Mouse (Mus musculus) heart, embryonic 14.5 days (tissue): ENCODE data around the gene Ttc7. TPM values are rescaled to one million over a fixed set of nuclear protein-coding genes. Genes with fewer than 3 reads are reported as not detected.
A peak's percentile ranks its signal among the peaks of the same experiment; 100 is the strongest.

ENCODE experiments used
- ATAC-seq: fragments of 200-750 bp; cut with Nextera tagmentation; 2 replicates; pipeline ENCODE4 v1.8.0; 2017; ENCODE audit warnings: low read depth, moderate TSS enrichment; ENCODE audit not compliant: insufficient number of reproducible peaks, insufficient read depth, low FRiP score
- H3K27ac ChIP-seq, 2 experiments: fragments of 200-500 bp in 1 of 2; fragments of 300-500 bp in 1 of 2; sonication (generic) in 1 of 2; replicated peaks in 1 of 2; 2 replicates each; pipeline ENCODE4 v1.5.1; 2012 to 2014; ENCODE audit warnings: low read depth in 2 of 2, low read length in 2 of 2, control low read depth in 1 of 2, mild to moderate bottlenecking in 1 of 2, mixed read lengths in 1 of 2; ENCODE audit not compliant: control insufficient read depth in 1 of 2, insufficient read depth in 1 of 2
- H3K27me3 ChIP-seq: fragments of 300-500 bp; sonication (generic); 2 replicates; pipeline ENCODE4 v1.6.1; 2014; ENCODE audit warnings: mild to moderate bottlenecking, low read length, control low read depth; ENCODE audit not compliant: control insufficient read depth, insufficient read depth
- H3K36me3 ChIP-seq: fragments of 300-500 bp; sonication (generic); 2 replicates; pipeline ENCODE4 v1.6.1; 2014; ENCODE audit warnings: mild to moderate bottlenecking, control low read depth, low read length, mixed read lengths; ENCODE audit not compliant: control insufficient read depth, insufficient read depth
- H3K4me1 ChIP-seq, 2 experiments: fragments of 200-500 bp in 1 of 2; fragments of 300-500 bp in 1 of 2; sonication (generic) in 1 of 2; 2 replicates each; pipeline ENCODE4 v1.6.1; 2012 to 2014; ENCODE audit warnings: low read length in 2 of 2, control low read depth in 1 of 2, mixed read lengths in 1 of 2; ENCODE audit not compliant: control insufficient read depth in 2 of 2, insufficient read depth in 2 of 2
- H3K4me2 ChIP-seq: fragments of 300-500 bp; sonication (generic); 2 replicates; pipeline ENCODE4 v1.6.1; 2014; ENCODE audit warnings: mild to moderate bottlenecking, low read length
- H3K4me3 ChIP-seq, 2 experiments: fragments of 200-500 bp in 1 of 2; fragments of 300-500 bp in 1 of 2; sonication (generic) in 1 of 2; 2 replicates each; pipeline ENCODE4 v1.5.1; 2012 to 2014; ENCODE audit warnings: low read length in 2 of 2, mild to moderate bottlenecking in 2 of 2, control low read depth in 1 of 2, low read depth in 1 of 2, moderate library complexity in 1 of 2; ENCODE audit not compliant: control insufficient read depth in 1 of 2, insufficient read depth in 1 of 2
- H3K9ac ChIP-seq: fragments of 300-500 bp; sonication (generic); 2 replicates; pipeline ENCODE4 v1.6.1; 2014; ENCODE audit warnings: mild to moderate bottlenecking, low read length
- H3K9me3 ChIP-seq: fragments of 300-500 bp; sonication (generic); 2 replicates; pipeline ENCODE4 v1.6.1; 2016; ENCODE audit warnings: low read length, control low read depth; ENCODE audit not compliant: control insufficient read depth
- WGBS: fragments of 180-500 bp; shearing (Covaris S2); extraction: QIAGEN DNeasy Blood & Tissue Kit; methylation state at CpG from one replicate; pipeline ENCODE4 v1.1.7; 2014; 5-methylcytosine and 5-hydroxymethylcytosine counted together
- polyA plus RNA-seq: library from polyadenylated mRNA; unstranded; fragments of >200 nt; fragmentation: Nextera tagmentation; extraction: Ambion mirVana; gene quantifications from 2 replicates; pipeline ENCODE4 v1.2.1, GENCODE M21; 2014

Ttc7 gene
- polyA plus RNA-seq, 1 experiment from 2014 or later = 2.5 TPM

GRCm38 (mm10) chr17:87405576-87405975 is 122.9 kb downstream of the Ttc7 start:
- 74% methylated on average over 11 of the region's 11 CpGs for WGBS
- H3K4me1 ChIP-seq = no peaks in the 10 kb centered on the region
- H3K27ac ChIP-seq = no peak overlapping the region
- no peaks in the 10 kb centered on the region for H3K9me3 ChIP-seq
- H3K4me3 ChIP-seq = no peak overlapping the region
- H3K9ac ChIP-seq = no peak overlapping the region
- no peak for ATAC-seq
- H3K27me3 ChIP-seq = no peaks in the 10 kb centered on the region
- no peak overlapping the region for H3K4me2 ChIP-seq
- H3K36me3 ChIP-seq = no peaks in the 10 kb centered on the region

- 78% methylated on average over 4 of the region's 4 CpGs for WGBS
- no peaks in the 10 kb centered on the region for H3K4me1 ChIP-seq
- no peaks in the 10 kb centered on the region for H3K27me3 ChIP-seq
- no peak overlapping the region for H3K9ac ChIP-seq
- H3K4me3 ChIP-seq = no peak overlapping the region
- no peaks in the 10 kb centered on the region for H3K9me3 ChIP-seq
- no peak overlapping the region for H3K27ac ChIP-seq
- no peak overlapping the region for H3K4me2 ChIP-seq
- ATAC-seq = no peak
- H3K36me3 ChIP-seq = no peaks in the 10 kb centered on the region
Observed at GRCm38 (mm10) chr17:87406646-87407045, 124.0 kb downstream of the Ttc7 start.

GRCm38 (mm10) chr17:87418082-87418481 is 135.4 kb downstream of the Ttc7 start:
- Histone ChIP-seq H3K27ac (no peak overlapping the region), H3K4me3 (no peak overlapping the region), H3K36me3 (no peaks in the 10 kb centered on the region), H3K9me3 (no peaks in the 10 kb centered on the region), H3K4me1 (peaks cover 4 to 5% of the 10 kb centered on the region in 2 experiments; a peak in 3 of 4 replicates), H3K9ac (no peak overlapping the region), H3K4me2 (no peak overlapping the region), H3K27me3 (no peaks in the 10 kb centered on the region)
- no peak for ATAC-seq
- 68% methylated on average over 7 of the region's 7 CpGs for WGBS

- Histone ChIP-seq H3K9ac (no peak within 1 kb of the TSS), H3K9me3 (no peaks in the 10 kb centered on the region), H3K4me1 (peaks cover 0 to 3% of the 10 kb centered on the region in 2 experiments; a peak in 1 of 4 replicates), H3K4me2 (peak within 1 kb of the TSS; percentile 44), H3K27ac (no peak within 1 kb of the TSS), H3K4me3 (no peak within 1 kb of the TSS; a peak in 1 of 4 replicates), H3K27me3 (no peaks in the 10 kb centered on the region), H3K36me3 (peaks cover 27% of the 10 kb centered on the region)
- no peak for ATAC-seq
- 51% methylated on average over 24 of the region's 24 CpGs for WGBS
Observed at GRCm38 (mm10) chr17:87427511-87427910, 144.8 kb downstream of the Ttc7 start, which contains the start of gene Stpg4. TSS of gene Stpg4 (minus strand) at chr17:87427741.

GRCm38 (mm10) chr17:87429431-87429830 is 146.7 kb downstream of the Ttc7 start:
- H3K4me1 ChIP-seq = peaks cover 0 to 3% of the 10 kb centered on the region in 2 experiments; a peak in 1 of 4 replicates
- no peak overlapping the region for H3K4me2 ChIP-seq
- no peaks in the 10 kb centered on the region for H3K9me3 ChIP-seq
- ATAC-seq = no peak
- 84% methylated on average over 3 of the region's 3 CpGs for WGBS
- H3K27ac ChIP-seq = no peak overlapping the region
- no peaks in the 10 kb centered on the region for H3K27me3 ChIP-seq
- H3K4me3 ChIP-seq = no peak overlapping the region
- no peak overlapping the region for H3K9ac ChIP-seq
- peaks cover 46% of the 10 kb centered on the region for H3K36me3 ChIP-seq

Other genes with a start within 250 kb of the Ttc7 start
- 14.4 and 15.6 TPM in 2 replicates for gene Socs5, start 175.2 kb upstream of the Ttc7 start, polyA plus RNA-seq
- 81.3 and 85.8 TPM in 2 replicates for gene Mcfd2, start 17.0 kb upstream of the Ttc7 start, polyA plus RNA-seq
- gene Stpg4, start 144.9 kb downstream of the Ttc7 start, polyA plus RNA-seq = not detected in 2 replicates
- 565 and 616 TPM in 2 replicates for gene Calm2, start 164.0 kb downstream of the Ttc7 start, polyA plus RNA-seq